Mouse (Mus musculus): ENCODE measurements around the gene Ush1c.

Ush1c gene

GRCm38 (mm10) chr7:46238346-46238745, at the start of gene Ush1c:
Gene Ush1c (minus strand): TSS chr7:46238503.
- DNase-seq (ENCODE audit: low spot score in 2 of 2) = no peak

- DNase-seq (ENCODE audit: low spot score in 2 of 2) = no peak
These were observed 48.7 kb upstream of the Ush1c start for GRCm38 (mm10) chr7:46287051-46287450.

GRCm38 (mm10) chr7:46286391-46286790, 48.1 kb upstream of the Ush1c start:
- no peak for DNase-seq (ENCODE audit: low spot score in 2 of 2)

- no peak for DNase-seq (ENCODE audit: low spot score in 2 of 2)
These were observed 47.0 kb upstream of the Ush1c start for GRCm38 (mm10) chr7:46285161-46285839.

GRCm38 (mm10) chr7:46283681-46284080, 45.4 kb upstream of the Ush1c start:
- DNase-seq (ENCODE audit: low spot score in 2 of 2) = peak in 1 of 2 experiments; percentile 40

GRCm38 (mm10) chr7:46282276-46282675, 44.0 kb upstream of the Ush1c start:
- no peak for DNase-seq (ENCODE audit: low spot score in 2 of 2)

GRCm38 (mm10) chr7:46280896-46281295, 42.6 kb upstream of the Ush1c start:
- no peak for DNase-seq (ENCODE audit: low spot score in 2 of 2)

- peak in 1 of 2 experiments; percentile 68 for DNase-seq (ENCODE audit: low spot score in 2 of 2)
These were observed 41.6 kb upstream of the Ush1c start for GRCm38 (mm10) chr7:46279946-46280345.

- no peak for DNase-seq (ENCODE audit: low spot score in 2 of 2)
These were observed 37.9 kb upstream of the Ush1c start for GRCm38 (mm10) chr7:46276156-46276555.

- no peak for DNase-seq (ENCODE audit: low spot score in 2 of 2)
These were observed 13.5 kb upstream of the Ush1c start for GRCm38 (mm10) chr7:46251841-46252240.

GRCm38 (mm10) chr7:46247606-46248005, 9.3 kb upstream of the Ush1c start:
- DNase-seq (ENCODE audit: low spot score in 2 of 2) = no peak

- DNase-seq (ENCODE audit: low spot score in 2 of 2) = no peak
These were observed 8.6 kb upstream of the Ush1c start for GRCm38 (mm10) chr7:46246876-46247275.

GRCm38 (mm10) chr7:46240696-46241095, 2.4 kb upstream of the Ush1c start, which contains the start of gene Otog:
Gene Otog (plus strand): TSS chr7:46240987.
- no peak for DNase-seq (ENCODE audit: low spot score in 2 of 2)

- no peak for DNase-seq (ENCODE audit: low spot score in 2 of 2)
These were observed 1.8 kb upstream of the Ush1c start for GRCm38 (mm10) chr7:46240091-46240490.

GRCm38 (mm10) chr7:46237192-46237591, 1.1 kb downstream of the Ush1c start:
- DNase-seq (ENCODE audit: low spot score in 2 of 2) = no peak

GRCm38 (mm10) chr7:46236363-46236762, 1.9 kb downstream of the Ush1c start:
- DNase-seq (ENCODE audit: low spot score in 2 of 2) = no peak

GRCm38 (mm10) chr7:46235948-46236347, 2.4 kb downstream of the Ush1c start:
- DNase-seq (ENCODE audit: low spot score in 2 of 2) = no peak

GRCm38 (mm10) chr7:46226936-46227335, 11.4 kb downstream of the Ush1c start:
- peak in 1 of 2 experiments; percentile 63 for DNase-seq (ENCODE audit: low spot score in 2 of 2)

- peak in 1 of 2 experiments; percentile 43 for DNase-seq (ENCODE audit: low spot score in 2 of 2)
These were observed 12.1 kb downstream of the Ush1c start for GRCm38 (mm10) chr7:46226253-46226652.

- no peak for DNase-seq (ENCODE audit: low spot score in 2 of 2)
These were observed 17.6 kb downstream of the Ush1c start for GRCm38 (mm10) chr7:46220591-46221129.

- DNase-seq (ENCODE audit: low spot score in 2 of 2) = no peak
These were observed 19.9 kb downstream of the Ush1c start for GRCm38 (mm10) chr7:46218415-46218814.

GRCm38 (mm10) chr7:46216481-46216880, 21.8 kb downstream of the Ush1c start:
- no peak for DNase-seq (ENCODE audit: low spot score in 2 of 2)

GRCm38 (mm10) chr7:46210276-46210675, 28.0 kb downstream of the Ush1c start:
- no peak for DNase-seq (ENCODE audit: low spot score in 2 of 2)

- no peak for DNase-seq (ENCODE audit: low spot score in 2 of 2)
These were observed 30.2 kb downstream of the Ush1c start for GRCm38 (mm10) chr7:46208131-46208530.
